Mouse (Mus musculus): ENCODE results near the gene Dab1.

DNA sequence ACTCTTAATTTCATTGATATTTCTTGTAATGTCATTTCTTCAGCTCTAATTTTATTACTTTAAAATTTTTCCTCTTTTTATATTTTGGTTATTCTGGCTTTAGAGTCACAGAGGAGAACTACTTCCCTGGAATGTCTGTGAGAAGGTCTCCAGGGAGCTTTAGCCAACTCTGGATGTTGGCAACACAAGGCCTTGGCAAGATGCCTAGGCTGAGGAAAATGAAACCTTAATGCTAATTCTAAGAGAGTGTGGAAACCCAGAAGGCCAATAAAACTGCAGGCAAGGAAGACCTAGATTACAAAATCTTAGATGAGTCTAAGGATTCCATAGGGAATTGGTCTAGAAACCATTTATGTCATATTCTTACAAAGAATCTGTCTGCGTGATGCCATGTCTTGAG, 458.6 kb downstream of the Dab1 start:
- no peak for TF ChIP-seq UBTF (IDR thresholded peaks at IDR 0.05; ENCODE audit: borderline replicate concordance, insufficient read depth, low read depth, low read length)
- TF ChIP-seq POLR2A (IDR thresholded peaks at IDR 0.05; ENCODE audit: control insufficient read depth in 1 of 2, insufficient read depth in 1 of 2, low read depth in 1 of 2, low read length in 2 of 2, poor library complexity in 1 of 2) = no peak
- no peak for TF ChIP-seq USF1 (IDR thresholded peaks at IDR 0.05; ENCODE audit: low read depth, low read length)
- no peak for TF ChIP-seq CTCF (IDR thresholded peaks at IDR 0.05 in 2 of 3, conservative IDR thresholded peaks at IDR 0.05 in 1 of 3; ENCODE audit: control insufficient read depth in 1 of 3, insufficient read depth in 1 of 3, low read depth in 2 of 3, low read length in 3 of 3, poor library complexity in 1 of 3, severe bottlenecking in 1 of 3)
- no peak for TF ChIP-seq ZC3H11A (IDR thresholded peaks at IDR 0.05; ENCODE audit: low read depth, low read length)

All from MEL (cell line).